Mouse (Mus musculus) cerebellum, adult 2 months (tissue): ENCODE measurements around the gene Dock6.

ENCODE experiments used
- CTCF ChIP-seq: fragments of 200-500 bp; IDR thresholded peaks from 2 replicates; pipeline ENCODE4 v1.5.1; 2011; ENCODE audit warnings: low read depth, mild to moderate bottlenecking, control low read depth, low read length, moderate library complexity, borderline replicate concordance; ENCODE audit not compliant: insufficient read depth
- POLR2A ChIP-seq: fragments of 200-500 bp; IDR thresholded peaks from 2 replicates; pipeline ENCODE4 v1.6.1; 2011; ENCODE audit warnings: low read length, control low read depth, borderline replicate concordance; ENCODE audit not compliant: insufficient read depth

GRCm38 (mm10) chr9:21858084-21858483, 5.6 kb upstream of the Dock6 start:
- TF ChIP-seq CTCF (no peak), POLR2A (no peak)
